In the genomic region with DNA sequence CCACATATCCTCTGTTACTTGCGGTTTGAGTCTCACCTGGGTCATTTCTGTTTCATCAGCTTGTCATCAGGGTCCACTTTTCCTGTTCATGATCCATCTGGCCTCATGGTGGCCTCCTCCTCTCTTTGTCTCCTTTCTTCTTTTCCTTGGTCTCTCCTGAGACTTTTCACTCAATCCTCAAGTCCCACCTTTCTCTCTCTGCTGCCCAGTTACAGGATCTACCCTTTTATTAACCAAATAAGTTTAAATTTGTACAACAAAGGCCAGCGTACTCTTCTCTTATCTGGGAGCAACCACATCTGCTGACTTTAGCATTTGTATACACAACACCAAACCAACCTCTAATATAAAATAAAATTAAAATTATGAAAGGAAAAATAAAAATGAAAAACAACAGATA, we compare ENCODE assay signal across 26 mouse cellular contexts.
"Had no signal": no experiment of that assay in that cellular context is flagged by ENCODE, and none has a peak within 500 bp of the region (broad histone marks: within the 10 kb centered on the region; RNA-seq: fewer than 3 reads in every experiment).

No protein-coding gene starts in this region.

- H3K27me3 ChIP-seq: heart, embryonic 13.5 days; heart, embryonic 15.5 days; hindbrain, embryonic 13.5 days; hindbrain, embryonic 15.5 days; kidney, embryonic 15.5 days; limb, embryonic 13.5 days; limb, embryonic 15.5 days; liver, embryonic 12.5 days had no signal

- H3K4me3 ChIP-seq: heart, adult 2 months; heart, embryonic 13.5 days; heart, embryonic 15.5 days; hindbrain, embryonic 13.5 days; hindbrain, embryonic 15.5 days; kidney, embryonic 15.5 days; limb, embryonic 13.5 days; limb, embryonic 15.5 days; liver, embryonic 12.5 days had no signal

- DNase-seq: gastrocnemius, postnatal 14 days; gastrocnemius, postnatal 36 days; heart, adult 11 months; heart, adult 2 months; heart, postnatal 14 days; heart, postnatal 36 days; kidney, adult 11 months; kidney, adult 2 months; kidney, adult 9 months; kidney, postnatal 14 days; kidney, postnatal 36 days; layer of hippocampus, postnatal 36 days; left cerebral cortex, postnatal 4 days had no signal

- H3K27ac ChIP-seq: heart, adult 2 months; heart, embryonic 13.5 days; heart, embryonic 15.5 days; hindbrain, embryonic 13.5 days; hindbrain, embryonic 15.5 days; hindbrain, postnatal 0 days; kidney, embryonic 15.5 days; kidney, postnatal 0 days; limb, embryonic 13.5 days; limb, embryonic 15.5 days; liver, embryonic 12.5 days; liver, embryonic 14.5 days had no signal

- ATAC-seq: hindbrain, postnatal 0 days; intestine, embryonic 16.5 days; liver, embryonic 12.5 days had no signal

- H3K36me3 ChIP-seq: heart, embryonic 13.5 days; heart, embryonic 15.5 days; hindbrain, embryonic 13.5 days; hindbrain, embryonic 15.5 days; kidney, embryonic 15.5 days; limb, embryonic 13.5 days; limb, embryonic 15.5 days; liver, embryonic 12.5 days had no signal

- H3K4me2 ChIP-seq: heart, embryonic 11.5 days; heart, embryonic 13.5 days; heart, embryonic 15.5 days; hindbrain, embryonic 13.5 days; hindbrain, embryonic 15.5 days; kidney, embryonic 15.5 days; limb, embryonic 13.5 days; limb, embryonic 15.5 days; liver, embryonic 12.5 days had no signal

- H3K4me1 ChIP-seq: heart, embryonic 13.5 days; heart, embryonic 15.5 days; hindbrain, embryonic 13.5 days; hindbrain, embryonic 15.5 days; kidney, embryonic 15.5 days; limb, embryonic 13.5 days; limb, embryonic 15.5 days; liver, embryonic 12.5 days had no signal

- H3K9me3 ChIP-seq: heart, embryonic 13.5 days; heart, embryonic 15.5 days; hindbrain, embryonic 13.5 days; hindbrain, embryonic 15.5 days; kidney, embryonic 15.5 days; limb, embryonic 13.5 days; limb, embryonic 15.5 days; liver, embryonic 12.5 days had no signal

- H3K9ac ChIP-seq: heart, embryonic 13.5 days; heart, embryonic 15.5 days; hindbrain, embryonic 13.5 days; hindbrain, embryonic 15.5 days; kidney, embryonic 15.5 days; limb, embryonic 13.5 days; limb, embryonic 15.5 days; liver, embryonic 12.5 days; liver, embryonic 14.5 days had no signal
